ENCODE assay signal across 25 mouse cellular contexts in genomic region chr12:105537162-105537561, GRCm38 (mm10). TPM values are rescaled to one million over a fixed set of nuclear protein-coding genes. Genes with fewer than 3 reads are reported as not detected.
A peak's percentile ranks its signal among the peaks of the same experiment; 100 is the strongest.
DNase-seq lines count a peak whose midpoint lies in the region; ATAC-seq and TF ChIP-seq lines count a peak whose summit lies in the region.
"Had no signal": no experiment of that assay in that cellular context is flagged by ENCODE, and none has a peak within 500 bp of the region (broad histone marks: within the 10 kb centered on the region; RNA-seq: fewer than 3 reads in every experiment).

No protein-coding gene starts in this region.

- peak overlapping the region; percentile 31 for H3K27ac ChIP-seq in lung, embryonic 15.5 days
- H3K27ac ChIP-seq in intestine, postnatal 0 days (ENCODE audit: low read depth, low read length), result no peak overlapping the region
- H3K27ac ChIP-seq: forebrain, embryonic 13.5 days; hindbrain, embryonic 14.5 days; kidney, postnatal 0 days; liver, embryonic 14.5 days; macrophage; midbrain, embryonic 13.5 days; neural tube, embryonic 13.5 days had no signal

- H3K9ac ChIP-seq in lung, embryonic 15.5 days, result no peak overlapping the region
- no peak overlapping the region for H3K9ac ChIP-seq in intestine, postnatal 0 days (ENCODE audit: low read depth, low read length)
- H3K9ac ChIP-seq: forebrain, embryonic 13.5 days; hindbrain, embryonic 14.5 days; liver, embryonic 14.5 days; midbrain, embryonic 13.5 days; neural tube, embryonic 13.5 days had no signal

- no peak overlapping the region for H3K4me3 ChIP-seq in lung, embryonic 15.5 days
- H3K4me3 ChIP-seq in intestine, postnatal 0 days (ENCODE audit: low read depth, low read length), result no peak overlapping the region
- H3K4me3 ChIP-seq: forebrain, embryonic 13.5 days; midbrain, embryonic 13.5 days; neural tube, embryonic 13.5 days had no signal

- no peaks in the 10 kb centered on the region for H3K9me3 ChIP-seq in lung, embryonic 15.5 days
- H3K9me3 ChIP-seq in intestine, postnatal 0 days (ENCODE audit: control insufficient read depth), result no peaks in the 10 kb centered on the region
- H3K9me3 ChIP-seq: midbrain, embryonic 13.5 days; neural tube, embryonic 13.5 days had no signal

- DNase-seq in lung, postnatal 25 days (ENCODE audit: low spot score), result no peak
- peak; percentile 38 to 39 for DNase-seq in lung, postnatal 4 days
- DNase-seq in thymus, postnatal 0 days (ENCODE audit: low spot score), result no peak
- DNase-seq in frontal cortex, postnatal 14 days (ENCODE audit: low spot score in 2 of 2), result no peak
- DNase-seq: adrenal gland, postnatal 25 days; cerebellum, adult 11-12 months; gastrocnemius, postnatal 25 days; heart, adult 18-20 months; heart, postnatal 36 days; kidney, adult 2 months; kidney, postnatal 4 days; thymus, adult 2 months; thymus, postnatal 4 days had no signal

- TF ChIP-seq CTCF in intestine, postnatal 0 days (IDR thresholded peaks at IDR 0.05; ENCODE audit: low read depth), result no peak

- 34% methylated on average over 5 of the region's 5 CpGs for WGBS in lung, embryonic 15.5 days
- 45% methylated on average over 5 of the region's 5 CpGs for WGBS in intestine, postnatal 0 days

- H3K4me2 ChIP-seq in lung, embryonic 15.5 days, result no peak overlapping the region
- H3K4me2 ChIP-seq in intestine, postnatal 0 days (replicated peaks; ENCODE audit: low read depth), result no peak overlapping the region
- H3K4me2 ChIP-seq: forebrain, embryonic 13.5 days; heart, embryonic 11.5 days; hindbrain, embryonic 14.5 days; midbrain, embryonic 13.5 days; neural tube, embryonic 13.5 days had no signal

- no peaks in the 10 kb centered on the region for H3K27me3 ChIP-seq in lung, embryonic 15.5 days
- H3K27me3 ChIP-seq in intestine, postnatal 0 days (replicated peaks; ENCODE audit: control insufficient read depth, insufficient read depth, low read length), result no peaks in the 10 kb centered on the region
- H3K27me3 ChIP-seq: forebrain, embryonic 13.5 days; midbrain, embryonic 13.5 days; neural tube, embryonic 13.5 days had no signal

- peaks cover 21% of the 10 kb centered on the region for H3K4me1 ChIP-seq in lung, embryonic 15.5 days
- no peaks in the 10 kb centered on the region for H3K4me1 ChIP-seq in intestine, postnatal 0 days (replicated peaks; ENCODE audit: control insufficient read depth, insufficient read depth, low read length)
- H3K4me1 ChIP-seq: forebrain, embryonic 13.5 days had no signal

- no peaks in the 10 kb centered on the region for H3K36me3 ChIP-seq in lung, embryonic 15.5 days
- H3K36me3 ChIP-seq in intestine, postnatal 0 days (ENCODE audit: control insufficient read depth, insufficient read depth), result no peaks in the 10 kb centered on the region
- H3K36me3 ChIP-seq: midbrain, embryonic 13.5 days; neural tube, embryonic 13.5 days had no signal

- ATAC-seq in lung, embryonic 15.5 days (ENCODE audit: borderline replicate concordance, extremely low read depth, low FRiP score, low TSS enrichment), result no peak
- peak; percentile 31; the same call in 1 of the 2 replicates for ATAC-seq in intestine, postnatal 0 days
- ATAC-seq in granulocyte monocyte progenitor cell, adult 5-6 weeks (replicated peaks; ENCODE audit: poor library complexity, severe bottlenecking), result no peak
- ATAC-seq: forebrain, embryonic 13.5 days; midbrain, embryonic 13.5 days had no signal

RNA-seq across cellular contexts. Expression of gene Bdkrb2, which starts 25.9 kb away (rescaled TPM):
- polyA plus RNA-seq in lung, embryonic 15.5 days (2015; fragmentation: Nextera tagmentation; extraction: Ambion mirVana), result 0.93 and 1.3 TPM in 2 replicates
- polyA plus RNA-seq in intestine, postnatal 0 days (2015; fragmentation: Nextera tagmentation; extraction: Ambion mirVana), result 3.8 and 4.4 TPM in 2 replicates
- polyA plus RNA-seq in thymus, postnatal 0 days (2015; fragmentation: Nextera tagmentation; extraction: Ambion mirVana), result 1.7 and 1.8 TPM in 2 replicates
- not detected in 2 replicates for total RNA-seq in granulocyte monocyte progenitor cell, adult 5-6 weeks (2014; fragmentation: Nextera tagmentation)
- not detected in 2 replicates for total RNA-seq in granulocyte monocyte progenitor cell, adult 5-6 weeks (2017)
- total RNA-seq: megakaryocyte-erythroid progenitor cell, adult 5-6 weeks had no signal
- polyA plus RNA-seq: liver, embryonic 14.5 days; macrophage had no signal

Comparison
In these comparisons a context has a peak if more than half of its experiments do, and no peak if none do; other contexts are left out.
1. DNase-seq: peak in lung, postnatal 4 days (2 of 2); none in lung, postnatal 25 days (single experiment), thymus, postnatal 0 days (single experiment) and frontal cortex, postnatal 14 days (0 of 2).